Mouse (Mus musculus): ENCODE measurements around the gene Hspbap1. TPM values are rescaled to one million over a fixed set of nuclear protein-coding genes. Genes with fewer than 3 reads are reported as not detected.
A peak's percentile ranks its signal among the peaks of the same experiment; 100 is the strongest.

Hspbap1 gene
- 20.0 and 21.9 TPM in 2 replicates for polyA plus RNA-seq (2016; fragmentation: Nextera tagmentation; extraction: Ambion mirVana)

DNA sequence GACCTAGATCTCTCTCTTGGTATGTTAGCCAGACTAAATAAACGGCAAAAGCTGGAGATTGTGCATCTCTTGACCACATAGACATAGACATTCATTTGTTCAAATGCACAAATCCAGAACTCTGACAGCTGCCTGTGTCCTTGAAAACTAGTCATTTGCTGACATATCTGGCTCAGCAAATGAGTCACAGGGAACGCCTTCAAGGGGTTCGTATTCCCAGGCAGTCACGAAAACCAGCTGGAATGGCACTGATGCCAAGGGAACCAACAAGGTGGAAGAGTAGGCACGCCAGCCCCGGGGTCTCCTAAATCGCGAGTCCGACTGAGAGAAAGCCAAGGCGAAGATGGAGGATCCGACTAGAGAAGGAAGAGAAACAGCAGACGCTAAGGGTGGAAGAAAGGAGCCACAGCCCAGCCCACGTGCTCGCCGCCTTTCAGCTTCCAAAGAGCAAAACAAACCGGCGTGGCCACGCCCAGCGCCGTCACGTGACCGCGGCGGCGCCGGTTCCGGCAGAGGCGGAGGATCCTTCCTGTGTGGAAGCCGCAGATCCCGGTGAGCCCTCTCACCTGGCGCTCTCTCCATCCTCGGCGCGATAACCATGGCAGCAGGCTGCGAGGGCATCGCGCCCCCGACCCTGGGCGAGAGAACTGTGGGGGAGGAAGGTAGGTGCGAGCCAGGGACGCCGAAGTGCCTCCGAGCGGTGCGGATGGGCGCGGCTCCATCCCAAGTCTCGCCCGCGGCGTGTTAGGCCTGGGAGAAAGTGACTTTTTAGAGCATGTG, at the start of gene Hspbap1:
Gene Hspbap1, plus strand, starts transcription at position 498 of the 780 bp plus-strand sequence.
- Histone ChIP-seq H3K4me2 (replicated peaks) (peak within 1 kb of the TSS; percentile 90), H3K9ac (peak within 1 kb of the TSS; percentile 89), H3K27me3 (replicated peaks) (no peaks in the 10 kb centered on the region), H3K4me3 (peak within 1 kb of the TSS; percentile 77), H3K27ac (0 out of 2 replicates have a peak within 1 kb of the TSS, but pooled peaks have one; percentile 17), H3K36me3 (no peaks in the 10 kb centered on the region), H3K4me1 (peaks cover 24% of the 10 kb centered on the region), H3K9me3 (no peaks in the 10 kb centered on the region)
- peak; percentile 78 for ATAC-seq (ENCODE audit: low FRiP score, low read depth)
- under 1% methylated on average over 51 of the region's 51 CpGs for WGBS

DNA sequence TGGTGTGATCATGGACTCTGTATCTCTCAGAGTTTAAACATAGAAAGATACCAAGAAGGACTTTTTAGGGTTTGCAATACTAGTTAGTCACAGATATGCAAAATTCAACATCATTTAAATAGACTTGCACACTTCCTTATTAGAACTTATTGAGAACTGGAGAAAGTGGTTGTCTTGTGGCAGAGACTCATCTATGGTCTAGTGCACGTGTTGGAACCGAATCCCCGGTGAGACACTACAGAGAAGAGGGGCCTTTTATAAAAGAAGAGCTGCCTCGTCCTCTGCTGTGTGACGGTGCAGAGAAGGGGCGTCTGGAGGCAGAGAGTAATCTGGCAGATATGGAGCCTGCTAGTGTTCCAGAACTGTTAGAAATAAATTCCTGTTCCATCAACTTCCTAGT, 45.6 kb upstream of the Hspbap1 start:
- Histone ChIP-seq H3K4me2 (replicated peaks) (no peak overlapping the region), H3K4me1 (no peaks in the 10 kb centered on the region; the same call in 1 of the 2 replicates), H3K27me3 (replicated peaks) (no peaks in the 10 kb centered on the region), H3K27ac (no peak overlapping the region), H3K9ac (no peak overlapping the region), H3K36me3 (no peaks in the 10 kb centered on the region; the same call in 1 of the 2 replicates), H3K9me3 (no peaks in the 10 kb centered on the region), H3K4me3 (no peak overlapping the region)
- 83% methylated on average over 6 of the region's 6 CpGs for WGBS
- no peak for ATAC-seq (ENCODE audit: low FRiP score, low read depth)

GRCm38 (mm10) chr16:35726601-35727000, 43.6 kb upstream of the Hspbap1 start:
- Histone ChIP-seq H3K9ac (no peak overlapping the region), H3K27me3 (replicated peaks) (no peaks in the 10 kb centered on the region), H3K4me3 (no peak overlapping the region), H3K27ac (no peak overlapping the region), H3K36me3 (no peaks in the 10 kb centered on the region; the same call in 1 of the 2 replicates), H3K4me1 (no peaks in the 10 kb centered on the region; the same call in 1 of the 2 replicates), H3K4me2 (replicated peaks) (no peak overlapping the region), H3K9me3 (no peaks in the 10 kb centered on the region)
- no peak for ATAC-seq (ENCODE audit: low FRiP score, low read depth)
- 75% methylated on average over 2 of the region's 2 CpGs for WGBS

DNA sequence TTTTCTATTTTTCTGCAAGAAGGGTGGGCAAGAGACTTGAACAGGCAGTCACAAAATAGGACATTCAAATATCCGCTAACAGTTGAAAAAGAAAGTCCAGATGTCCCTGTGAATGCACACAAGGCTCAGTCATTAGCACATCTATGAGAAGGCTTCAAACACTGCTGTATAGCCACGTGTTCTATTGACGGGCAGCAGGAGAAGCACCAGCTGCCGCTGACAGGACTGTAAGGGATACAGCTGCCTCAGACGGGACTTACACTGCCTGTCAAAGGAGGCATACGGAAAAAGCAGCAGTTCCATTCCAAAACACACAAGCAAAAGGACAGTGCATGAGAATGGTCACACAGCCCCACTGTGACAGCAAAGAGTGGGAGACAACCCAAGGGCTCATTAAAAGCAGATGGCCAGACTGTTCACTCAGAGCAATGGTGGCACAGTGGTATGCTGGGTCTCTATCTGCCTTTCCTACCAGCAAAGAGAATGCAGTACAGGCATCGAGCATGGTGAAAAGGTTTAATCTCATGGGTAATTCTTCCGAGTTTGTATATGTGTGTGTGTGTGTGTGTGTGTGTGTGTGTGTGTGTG, 40.9 kb upstream of the Hspbap1 start:
- no peak overlapping the region; the same call in 1 of the 2 replicates for H3K9ac ChIP-seq
- no peaks in the 10 kb centered on the region for H3K9me3 ChIP-seq
- ATAC-seq (ENCODE audit: low FRiP score, low read depth), result peak; percentile 93
- no peak overlapping the region for H3K27ac ChIP-seq
- H3K36me3 ChIP-seq, result no peaks in the 10 kb centered on the region; the same call in 1 of the 2 replicates
- H3K4me1 ChIP-seq, result no peaks in the 10 kb centered on the region; the same call in 1 of the 2 replicates
- no peaks in the 10 kb centered on the region for H3K27me3 ChIP-seq (replicated peaks)
- H3K4me2 ChIP-seq (replicated peaks), result no peak overlapping the region
- no peak overlapping the region for H3K4me3 ChIP-seq
- 36% methylated on average over 8 of the region's 8 CpGs for WGBS

DNA sequence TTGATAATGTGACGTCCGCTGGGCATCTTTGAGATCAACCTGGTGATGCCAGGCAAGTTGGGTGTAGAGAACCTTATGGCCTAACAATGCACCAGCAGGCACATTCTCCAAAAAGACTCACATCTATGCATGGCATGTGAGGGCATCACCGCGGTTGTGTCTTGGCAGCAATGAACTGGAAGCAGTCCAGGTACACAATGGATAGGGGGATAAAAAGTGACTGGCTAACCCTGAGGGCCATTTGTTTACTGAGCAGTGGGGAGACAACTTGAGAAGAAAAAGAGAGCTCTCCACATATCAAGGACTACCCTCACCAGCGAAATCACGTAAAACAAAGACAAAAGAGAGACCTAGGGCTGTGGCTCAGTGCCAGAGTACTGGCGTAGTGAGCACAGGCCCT, 38.1 kb upstream of the Hspbap1 start:
- Histone ChIP-seq H3K27me3 (replicated peaks) (no peaks in the 10 kb centered on the region), H3K36me3 (no peaks in the 10 kb centered on the region), H3K9ac (no peak overlapping the region), H3K4me2 (replicated peaks) (no peak overlapping the region), H3K9me3 (no peaks in the 10 kb centered on the region), H3K27ac (no peak overlapping the region), H3K4me3 (no peak overlapping the region), H3K4me1 (no peaks in the 10 kb centered on the region; the same call in 1 of the 2 replicates)
- 78% methylated on average over 7 of the region's 7 CpGs for WGBS
- ATAC-seq (ENCODE audit: low FRiP score, low read depth), result no peak

DNA sequence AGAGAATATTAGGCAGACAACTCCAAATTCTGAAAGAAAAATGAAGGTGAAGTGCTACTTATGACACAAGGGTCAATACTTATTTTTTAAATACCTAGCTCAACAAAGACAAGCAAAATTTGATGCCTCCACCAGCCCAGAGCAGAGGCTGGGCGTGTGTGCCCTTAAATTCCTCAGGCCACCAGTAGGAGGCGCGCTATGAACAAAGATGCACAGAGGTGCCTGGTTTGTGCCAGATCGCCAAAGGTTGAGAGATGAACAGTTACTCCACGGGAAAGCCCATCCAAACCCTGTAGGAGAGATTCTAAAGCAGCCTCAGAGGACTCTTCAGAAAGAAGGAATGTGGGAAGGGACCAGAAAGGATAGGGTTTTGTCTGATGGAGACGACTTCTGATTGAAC, 36.1 kb upstream of the Hspbap1 start:
- WGBS, result 17% methylated on average over 6 of the region's 6 CpGs
- no peaks in the 10 kb centered on the region for H3K36me3 ChIP-seq
- H3K4me1 ChIP-seq, result peaks cover 8% of the 10 kb centered on the region
- H3K4me2 ChIP-seq (replicated peaks), result no peak overlapping the region
- no peaks in the 10 kb centered on the region for H3K27me3 ChIP-seq (replicated peaks)
- ATAC-seq (ENCODE audit: low FRiP score, low read depth), result no peak
- no peak overlapping the region for H3K4me3 ChIP-seq
- no peak overlapping the region for H3K27ac ChIP-seq
- H3K9me3 ChIP-seq, result no peaks in the 10 kb centered on the region
- no peak overlapping the region for H3K9ac ChIP-seq

- whole genome bisulfite sequencing, result 68% methylated on average over 7 of the region's 7 CpGs
- Histone ChIP-seq H3K4me2 (replicated peaks) (no peak overlapping the region), H3K27ac (no peak overlapping the region), H3K9me3 (no peaks in the 10 kb centered on the region), H3K4me3 (no peak overlapping the region), H3K27me3 (replicated peaks) (no peaks in the 10 kb centered on the region), H3K4me1 (peaks cover 8% of the 10 kb centered on the region), H3K9ac (no peak overlapping the region), H3K36me3 (no peaks in the 10 kb centered on the region)
- ATAC-seq (ENCODE audit: low FRiP score, low read depth), result 0 out of 2 replicates have a peak, but pooled peaks have one; percentile 37
Measured at GRCm38 (mm10) chr16:35738096-35738767, 31.9 kb upstream of the Hspbap1 start.

DNA sequence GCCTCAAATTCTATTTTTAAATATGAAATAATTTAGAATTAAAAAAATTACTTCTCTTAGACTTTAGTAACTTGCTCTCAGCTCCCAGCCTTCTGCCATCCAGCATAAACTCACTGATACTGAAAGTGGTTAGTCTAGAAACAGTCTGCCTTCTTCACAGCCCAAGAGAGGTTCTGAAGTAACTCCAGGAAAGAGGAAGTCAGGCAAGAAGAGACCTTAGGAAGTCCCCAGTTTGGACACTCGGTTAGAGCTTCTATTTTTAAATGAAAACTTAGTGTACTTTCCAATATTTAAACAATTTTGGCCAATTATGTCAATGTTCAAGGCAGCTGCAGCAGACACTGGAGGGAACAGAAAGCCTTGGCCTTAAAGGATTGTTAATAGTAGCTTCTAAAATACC, 30.6 kb upstream of the Hspbap1 start:
- H3K4me3 ChIP-seq, result no peak overlapping the region
- H3K4me1 ChIP-seq, result peaks cover 8% of the 10 kb centered on the region
- H3K9ac ChIP-seq, result no peak overlapping the region
- 80% methylated on average over 1 of the region's 1 CpGs for WGBS
- no peak overlapping the region for H3K27ac ChIP-seq
- H3K36me3 ChIP-seq, result no peaks in the 10 kb centered on the region
- ATAC-seq (ENCODE audit: low FRiP score, low read depth), result no peak
- no peak overlapping the region for H3K4me2 ChIP-seq (replicated peaks)
- H3K27me3 ChIP-seq (replicated peaks), result no peaks in the 10 kb centered on the region
- H3K9me3 ChIP-seq, result no peaks in the 10 kb centered on the region

- WGBS, result 87% methylated on average over 12 of the region's 12 CpGs
- H3K36me3 ChIP-seq, result no peaks in the 10 kb centered on the region
- no peaks in the 10 kb centered on the region for H3K27me3 ChIP-seq (replicated peaks)
- no peak overlapping the region for H3K27ac ChIP-seq
- H3K4me2 ChIP-seq (replicated peaks), result no peak overlapping the region
- no peak overlapping the region for H3K4me3 ChIP-seq
- no peak for ATAC-seq (ENCODE audit: low FRiP score, low read depth)
- H3K9me3 ChIP-seq, result no peaks in the 10 kb centered on the region
- H3K9ac ChIP-seq, result no peak overlapping the region
- peaks cover 8% of the 10 kb centered on the region for H3K4me1 ChIP-seq
Measured at GRCm38 (mm10) chr16:35740357-35740756, 29.8 kb upstream of the Hspbap1 start.

DNA sequence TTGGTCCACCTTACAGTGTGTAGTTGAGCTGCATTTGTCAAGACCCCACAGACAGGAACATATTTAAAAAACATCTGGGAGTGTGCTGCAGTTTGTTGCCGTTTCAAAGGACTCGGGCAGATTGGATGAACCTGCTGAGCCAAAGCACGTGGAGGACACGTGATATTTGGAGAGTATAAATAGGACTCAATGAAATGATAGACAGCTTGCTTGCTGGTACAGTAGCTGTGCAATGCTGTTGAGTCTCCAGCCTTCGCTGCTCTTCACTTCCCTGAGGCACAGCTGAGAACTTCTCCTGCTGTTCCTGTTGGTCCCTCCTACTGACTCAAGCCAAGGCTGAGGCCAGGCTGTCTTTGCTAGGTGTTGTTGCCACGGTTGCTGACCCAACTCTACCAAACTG, 29.2 kb upstream of the Hspbap1 start:
- ATAC-seq (ENCODE audit: low FRiP score, low read depth), result no peak
- 79% methylated on average over 6 of the region's 6 CpGs for WGBS
- no peak overlapping the region for H3K9ac ChIP-seq
- H3K9me3 ChIP-seq, result no peaks in the 10 kb centered on the region
- H3K36me3 ChIP-seq, result no peaks in the 10 kb centered on the region
- H3K4me1 ChIP-seq, result peaks cover 8% of the 10 kb centered on the region
- no peak overlapping the region for H3K4me3 ChIP-seq
- no peaks in the 10 kb centered on the region for H3K27me3 ChIP-seq (replicated peaks)
- no peak overlapping the region for H3K27ac ChIP-seq
- no peak overlapping the region for H3K4me2 ChIP-seq (replicated peaks)

- Histone ChIP-seq H3K27ac (no peak overlapping the region), H3K36me3 (no peaks in the 10 kb centered on the region), H3K9ac (no peak overlapping the region), H3K9me3 (no peaks in the 10 kb centered on the region), H3K27me3 (replicated peaks) (no peaks in the 10 kb centered on the region), H3K4me1 (peaks cover 8% of the 10 kb centered on the region), H3K4me3 (no peak overlapping the region), H3K4me2 (replicated peaks) (no peak overlapping the region)
- 93% methylated on average over 5 of the region's 5 CpGs for WGBS
- no peak for ATAC-seq (ENCODE audit: low FRiP score, low read depth)
Measured at GRCm38 (mm10) chr16:35741621-35742020, 28.6 kb upstream of the Hspbap1 start.

DNA sequence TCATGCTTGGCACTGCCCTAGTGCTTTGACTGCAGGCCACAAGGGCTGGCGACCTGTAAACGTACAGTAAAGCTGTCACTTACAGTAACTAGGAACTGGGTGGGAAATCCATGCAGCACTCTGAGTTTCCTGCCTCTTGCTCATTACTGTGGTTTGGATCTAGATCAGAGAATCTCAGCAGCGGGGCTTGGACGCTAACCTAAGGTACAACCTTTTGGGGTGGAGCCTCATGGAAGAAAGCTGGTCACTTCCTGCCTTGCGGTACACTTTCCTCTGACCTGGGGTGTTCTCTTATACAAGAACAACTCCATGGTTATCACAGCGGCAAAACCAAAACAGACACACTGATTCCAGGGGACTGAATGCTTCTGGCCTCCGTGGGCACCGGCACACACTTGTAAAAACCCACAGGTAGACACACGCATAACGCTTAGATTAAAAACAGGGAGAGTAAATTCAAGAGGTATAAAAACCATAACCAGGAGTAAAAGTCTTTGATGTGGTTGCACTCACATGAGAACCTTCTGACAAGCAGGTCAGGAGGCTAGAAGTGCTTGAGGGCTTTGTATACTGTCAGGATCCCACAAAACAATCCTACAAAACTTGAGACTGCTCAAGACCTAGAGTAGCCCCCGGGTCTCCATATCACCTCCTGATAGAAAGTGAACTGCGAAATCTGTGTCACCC, 27.8 kb upstream of the Hspbap1 start:
- Histone ChIP-seq H3K4me2 (replicated peaks) (no peak overlapping the region), H3K36me3 (no peaks in the 10 kb centered on the region), H3K9ac (no peak overlapping the region), H3K9me3 (no peaks in the 10 kb centered on the region), H3K27me3 (replicated peaks) (no peaks in the 10 kb centered on the region), H3K27ac (no peak overlapping the region), H3K4me1 (peaks cover 8% of the 10 kb centered on the region), H3K4me3 (no peak overlapping the region)
- no peak for ATAC-seq (ENCODE audit: low FRiP score, low read depth)
- WGBS, result 91% methylated on average over 12 of the region's 12 CpGs
